Mouse (Mus musculus): ENCODE measurements at regions not wholly inside any gene's neighbourhood (a gene's known extent, or its start where the extent isn't known, plus 50 kb on each side); places are given as distances from the start of the nearest gene placed in this dataset.

DNA sequence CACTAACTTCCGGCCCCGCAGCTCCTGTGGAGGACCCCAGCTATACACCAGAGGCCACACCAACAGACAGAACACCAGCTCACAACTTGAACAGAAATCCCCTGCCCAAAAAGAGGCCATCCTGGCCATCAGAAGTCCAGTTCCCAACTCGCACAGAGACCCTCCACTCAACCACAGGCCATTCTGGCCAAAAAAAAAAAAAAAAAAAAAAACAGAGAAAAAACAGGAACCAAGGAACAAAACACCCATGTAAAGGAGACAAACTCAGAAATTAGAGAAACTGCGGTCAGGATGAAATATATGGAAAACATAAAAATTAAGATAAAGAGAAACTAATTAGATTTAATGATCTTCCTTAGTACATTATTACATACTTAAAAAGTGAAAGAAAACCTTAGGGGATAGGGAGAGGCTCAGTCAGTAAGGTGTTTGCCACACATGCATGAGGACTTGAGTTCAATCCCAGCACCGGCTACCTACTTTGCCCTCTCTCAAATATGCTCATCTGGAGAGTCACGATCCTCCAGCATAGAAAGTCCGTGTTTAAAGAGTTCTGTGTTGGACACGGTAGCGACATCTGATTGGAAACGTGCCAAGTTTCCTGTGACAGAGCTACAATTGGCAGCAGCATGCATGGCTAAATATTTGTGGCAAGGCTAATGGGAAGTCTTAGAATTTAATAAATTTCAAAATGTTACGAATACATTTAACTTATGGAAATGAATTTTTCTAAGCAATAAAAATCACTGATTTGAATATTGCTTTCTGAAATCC is 51.9 kb upstream of the Pde7b start:
- no peak for DNase-seq
- WGBS, result 35% methylated on average over 11 of the region's 11 CpGs

DNA sequence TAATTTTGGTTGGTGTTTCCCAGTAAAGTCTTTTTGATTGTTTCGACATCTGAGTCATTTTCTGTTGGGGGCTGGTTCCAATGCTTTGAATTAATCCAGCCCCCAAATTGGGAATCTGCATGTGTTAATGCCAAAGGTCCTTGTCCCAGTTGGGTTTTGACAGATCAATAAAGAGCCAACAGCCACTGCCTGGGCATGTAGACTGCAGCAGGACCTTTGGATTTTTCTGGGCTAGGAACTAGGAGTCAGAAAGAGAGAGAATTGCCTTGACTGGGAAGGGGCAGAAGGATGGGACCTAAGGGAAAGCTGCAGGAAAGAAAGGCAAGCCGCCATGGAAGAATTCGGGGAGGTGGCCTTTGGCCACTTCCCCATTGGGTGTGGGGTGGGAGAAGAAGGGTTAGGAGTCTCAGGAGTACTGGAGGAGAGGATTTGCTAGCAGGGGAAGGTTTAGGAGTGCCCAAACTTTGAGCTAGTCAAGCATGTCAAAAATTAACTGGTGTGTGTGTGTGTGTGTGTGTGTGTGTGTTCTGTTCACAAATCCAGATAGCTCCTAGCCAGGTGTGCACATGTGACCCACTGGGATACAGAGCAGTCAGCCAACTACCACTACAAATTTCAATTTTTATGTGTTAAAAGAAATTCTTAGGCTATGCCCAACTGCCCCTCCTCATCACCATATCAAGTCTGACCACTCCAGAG is 51.0 kb upstream of the Pde7b start:
- no peak overlapping the region for H3K27ac ChIP-seq (ENCODE audit: insufficient read depth, low read length)
- H3K4me3 ChIP-seq (replicated peaks; ENCODE audit: insufficient read depth, low read depth, low read length), result no peak overlapping the region
- TF ChIP-seq CTCF (IDR thresholded peaks at IDR 0.05; ENCODE audit: borderline replicate concordance, insufficient read depth, low read depth, low read length) (no peak), POLR2A (IDR thresholded peaks at IDR 0.05; ENCODE audit: borderline replicate concordance, insufficient read depth, low read length) (no peak)
- no peaks in the 10 kb centered on the region for H3K27me3 ChIP-seq (ENCODE audit: control insufficient read depth, insufficient read depth, low read length)
- DNase-seq, result no peak
- WGBS, result 89% methylated on average over 3 of the region's 3 CpGs
- no peaks in the 10 kb centered on the region for H3K4me1 ChIP-seq (ENCODE audit: control insufficient read depth, insufficient read depth, low read length)

More for the DNA sequence above, 51.9 kb upstream of the Pde7b start:
- Histone ChIP-seq H3K27ac (ENCODE audit: insufficient read depth, low read length) (no peak overlapping the region), H3K4me1 (ENCODE audit: control insufficient read depth, insufficient read depth, low read length) (no peaks in the 10 kb centered on the region), H3K4me3 (replicated peaks; ENCODE audit: insufficient read depth, low read depth, low read length) (no peak overlapping the region), H3K27me3 (ENCODE audit: control insufficient read depth, insufficient read depth, low read length) (no peaks in the 10 kb centered on the region)
- no peak for TF ChIP-seq CTCF (IDR thresholded peaks at IDR 0.05; ENCODE audit: borderline replicate concordance, insufficient read depth, low read depth, low read length)
- no peak for TF ChIP-seq POLR2A (IDR thresholded peaks at IDR 0.05; ENCODE audit: borderline replicate concordance, insufficient read depth, low read length)

Measured in cerebellum, adult 2 months (tissue).